Mouse (Mus musculus): ENCODE measurements around the gene Capzb. TPM values are rescaled to one million over a fixed set of nuclear protein-coding genes. Genes with fewer than 3 reads are reported as not detected.

Gene Capzb
- polyA plus RNA-seq, 1 experiment, result 172 TPM

GRCm38 (mm10) chr4:139282955-139283417 is 90.3 kb downstream of the Capzb start:
- DNase-seq, result no peak

GRCm38 (mm10) chr4:139284877-139285276 is 92.2 kb downstream of the Capzb start:
- 88% methylated on average over 15 of the region's 15 CpGs for WGBS
- TF ChIP-seq POLR2A (IDR thresholded peaks at IDR 0.05; ENCODE audit: borderline replicate concordance, extremely low read depth, low read depth, low read length) (no peak), CTCF (IDR thresholded peaks at IDR 0.05; ENCODE audit: insufficient read depth, low read length) (no peak)

More at GRCm38 (mm10) chr4:139282955-139283417, 90.3 kb downstream of the Capzb start:
- Histone ChIP-seq H3K4me3 (replicated peaks; ENCODE audit: extremely low read depth, low read depth, low read length) (no peak overlapping the region), H3K4me1 (ENCODE audit: control insufficient read depth, insufficient read depth, low read length) (0 out of 2 replicates have a peak, but pooled peaks cover 2% of the 10 kb centered on the region)
- no peak for TF ChIP-seq POLR2A (IDR thresholded peaks at IDR 0.05; ENCODE audit: borderline replicate concordance, extremely low read depth, low read depth, low read length)
- no peak for TF ChIP-seq CTCF (IDR thresholded peaks at IDR 0.05; ENCODE audit: insufficient read depth, low read length)
- 43% methylated on average over 6 of the region's 6 CpGs for WGBS

GRCm38 (mm10) chr4:139286234-139286633 is 93.5 kb downstream of the Capzb start:
- H3K4me3 ChIP-seq (replicated peaks; ENCODE audit: extremely low read depth, low read depth, low read length), result no peak overlapping the region
- no peak for DNase-seq
- 74% methylated on average over 5 of the region's 5 CpGs for WGBS
- 0 out of 2 replicates have a peak, but pooled peaks cover 2% of the 10 kb centered on the region for H3K4me1 ChIP-seq (ENCODE audit: control insufficient read depth, insufficient read depth, low read length)
- TF ChIP-seq POLR2A (IDR thresholded peaks at IDR 0.05; ENCODE audit: borderline replicate concordance, extremely low read depth, low read depth, low read length) (no peak), CTCF (IDR thresholded peaks at IDR 0.05; ENCODE audit: insufficient read depth, low read length) (no peak)

More at GRCm38 (mm10) chr4:139284877-139285276, 92.2 kb downstream of the Capzb start:
- no peak for DNase-seq
- Histone ChIP-seq H3K4me3 (replicated peaks; ENCODE audit: extremely low read depth, low read depth, low read length) (no peak overlapping the region), H3K4me1 (ENCODE audit: control insufficient read depth, insufficient read depth, low read length) (0 out of 2 replicates have a peak, but pooled peaks cover 2% of the 10 kb centered on the region)

- DNase-seq, result peak; percentile 89
- H3K4me1 ChIP-seq (ENCODE audit: control insufficient read depth, insufficient read depth, low read length), result 0 out of 2 replicates have a peak, but pooled peaks cover 2% of the 10 kb centered on the region
- no peak overlapping the region for H3K4me3 ChIP-seq (replicated peaks; ENCODE audit: extremely low read depth, low read depth, low read length)
- 59% methylated on average over 18 of the region's 18 CpGs for WGBS
- TF ChIP-seq POLR2A (IDR thresholded peaks at IDR 0.05; ENCODE audit: borderline replicate concordance, extremely low read depth, low read depth, low read length), result no peak
- peak; percentile 93 for TF ChIP-seq CTCF (IDR thresholded peaks at IDR 0.05; ENCODE audit: insufficient read depth, low read length)
Observed at GRCm38 (mm10) chr4:139287122-139287863, 94.6 kb downstream of the Capzb start.

- 61% methylated on average over 10 of the region's 10 CpGs for WGBS
- TF ChIP-seq CTCF (IDR thresholded peaks at IDR 0.05; ENCODE audit: insufficient read depth, low read length) (peak; percentile 94), POLR2A (IDR thresholded peaks at IDR 0.05; ENCODE audit: borderline replicate concordance, extremely low read depth, low read depth, low read length) (no peak)
- Histone ChIP-seq H3K4me1 (ENCODE audit: control insufficient read depth, insufficient read depth, low read length) (0 out of 2 replicates have a peak, but pooled peaks cover 2% of the 10 kb centered on the region), H3K4me3 (replicated peaks; ENCODE audit: extremely low read depth, low read depth, low read length) (no peak overlapping the region)
- DNase-seq, result peak; percentile 46
Observed at GRCm38 (mm10) chr4:139289017-139289416, 96.3 kb downstream of the Capzb start.

- no peak for TF ChIP-seq POLR2A (IDR thresholded peaks at IDR 0.05; ENCODE audit: borderline replicate concordance, extremely low read depth, low read depth, low read length)
- TF ChIP-seq CTCF (IDR thresholded peaks at IDR 0.05; ENCODE audit: insufficient read depth, low read length), result no peak
- DNase-seq, result no peak
- Histone ChIP-seq H3K4me3 (replicated peaks; ENCODE audit: extremely low read depth, low read depth, low read length) (no peak overlapping the region), H3K4me1 (ENCODE audit: control insufficient read depth, insufficient read depth, low read length) (0 out of 2 replicates have a peak, but pooled peaks cover 2% of the 10 kb centered on the region)
- WGBS, result 87% methylated on average over 16 of the region's 16 CpGs
Observed at GRCm38 (mm10) chr4:139291099-139291498, 98.4 kb downstream of the Capzb start.

- no peak for DNase-seq
- 91% methylated on average over 5 of the region's 5 CpGs for WGBS
- Histone ChIP-seq H3K4me1 (ENCODE audit: control insufficient read depth, insufficient read depth, low read length) (0 out of 2 replicates have a peak, but pooled peaks cover 2% of the 10 kb centered on the region), H3K4me3 (replicated peaks; ENCODE audit: extremely low read depth, low read depth, low read length) (no peak overlapping the region)
- TF ChIP-seq POLR2A (IDR thresholded peaks at IDR 0.05; ENCODE audit: borderline replicate concordance, extremely low read depth, low read depth, low read length), result no peak
- TF ChIP-seq CTCF (IDR thresholded peaks at IDR 0.05; ENCODE audit: insufficient read depth, low read length), result no peak
Observed at GRCm38 (mm10) chr4:139292038-139292437, 99.3 kb downstream of the Capzb start.

GRCm38 (mm10) chr4:139297566-139297965 is 104.9 kb downstream of the Capzb start:
- Histone ChIP-seq H3K4me3 (replicated peaks; ENCODE audit: extremely low read depth, low read depth, low read length) (no peak overlapping the region), H3K4me1 (ENCODE audit: control insufficient read depth, insufficient read depth, low read length) (peaks cover 12% of the 10 kb centered on the region)
- DNase-seq, result peak; percentile 34
- TF ChIP-seq POLR2A (IDR thresholded peaks at IDR 0.05; ENCODE audit: borderline replicate concordance, extremely low read depth, low read depth, low read length) (no peak), CTCF (IDR thresholded peaks at IDR 0.05; ENCODE audit: insufficient read depth, low read length) (no peak)
- 81% methylated on average over 4 of the region's 4 CpGs for WGBS

- DNase-seq, result no peak
- H3K4me1 ChIP-seq (ENCODE audit: control insufficient read depth, insufficient read depth, low read length), result peaks cover 12% of the 10 kb centered on the region
- no peak overlapping the region for H3K4me3 ChIP-seq (replicated peaks; ENCODE audit: extremely low read depth, low read depth, low read length)
- no peak for TF ChIP-seq POLR2A (IDR thresholded peaks at IDR 0.05; ENCODE audit: borderline replicate concordance, extremely low read depth, low read depth, low read length)
- TF ChIP-seq CTCF (IDR thresholded peaks at IDR 0.05; ENCODE audit: insufficient read depth, low read length), result no peak
- WGBS, result 55% methylated on average over 12 of the region's 12 CpGs
Observed at GRCm38 (mm10) chr4:139298671-139299366, 106.1 kb downstream of the Capzb start.

Measured in lung, adult 2 months (tissue).